Mouse (Mus musculus) heart, adult 18-20 months (tissue): ENCODE data around the gene Tmem200a. TPM values are rescaled to one million over a fixed set of nuclear protein-coding genes. Genes with fewer than 3 reads are reported as not detected.

Experiments
- DNase-seq, 2 experiments: peaks; one replicate each; pipeline ENCODE4 v3.0.0; 2021 to 2022; ENCODE audit warnings: mixed read lengths in 1 of 2
- total RNA-seq, 2 experiments: library from RNA; stranded (reverse); gene quantifications; 2 replicates each; pipeline ENCODE4 v1.2.3; 2021

The Tmem200a gene
- total RNA-seq, 2 experiments from 2014 or later: 0.15 TPM; not detected in 1

- no peak for DNase-seq
Measured at GRCm38 (mm10) chr10:25884512-25884911, 194.3 kb downstream of the Tmem200a start.

- DNase-seq: no peak
Measured at GRCm38 (mm10) chr10:25877731-25878130, 201.1 kb downstream of the Tmem200a start.

DNA sequence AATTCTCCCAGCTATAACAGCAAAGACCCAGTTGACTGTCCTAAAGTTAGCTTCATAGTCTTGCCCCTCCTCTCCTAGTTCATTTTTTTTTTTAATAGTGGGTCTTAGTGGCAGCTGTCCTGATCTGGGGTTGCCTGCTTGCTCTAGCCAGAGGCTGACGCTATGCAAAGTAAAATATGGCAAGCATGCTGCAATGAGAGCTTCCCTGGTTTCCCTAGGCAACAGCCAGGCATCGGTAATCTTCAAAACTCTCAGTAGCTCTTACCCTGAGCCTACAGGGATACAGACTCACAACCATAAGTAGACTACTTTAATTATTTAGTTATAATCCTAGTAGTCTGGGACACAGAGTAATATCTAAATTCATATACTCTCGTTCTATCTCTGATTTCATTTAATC lies 202.0 kb downstream of the Tmem200a start:
- DNase-seq: no peak

DNA sequence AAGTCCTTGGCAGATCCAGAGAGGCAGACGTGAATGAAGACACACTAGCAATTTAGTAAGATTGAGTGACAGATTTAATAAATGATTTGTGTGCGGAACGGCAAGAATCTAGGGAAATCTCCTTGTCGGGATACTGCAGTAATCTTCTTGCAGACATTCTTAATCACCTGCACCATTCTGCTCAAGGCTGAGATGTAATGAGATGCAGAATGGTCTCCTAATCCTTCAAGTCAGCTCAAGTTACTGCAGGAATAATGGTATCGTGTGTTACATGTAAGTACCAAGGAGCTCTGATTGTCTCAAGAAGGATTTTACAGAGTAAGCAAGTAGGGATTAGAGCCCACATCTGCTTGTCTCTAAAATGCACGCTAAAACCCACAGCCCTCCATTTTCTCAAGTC lies 210.1 kb downstream of the Tmem200a start:
- no peak for DNase-seq

Other genes with a start within 250 kb of the Tmem200a start
- gene Gm9767, start 797 bp downstream of the Tmem200a start, total RNA-seq: not detected
- not detected for gene Samd3, start 150.7 kb upstream of the Tmem200a start, total RNA-seq